Mouse (Mus musculus) layer of hippocampus, adult 11-12 months (tissue): ENCODE data around the gene 1810010H24Rik.
"Not testable (repeated sequence)": the region's sequence is repeated elsewhere in the genome, so short reads cannot be mapped to it uniquely, and the experiment has no call there.

ENCODE experiments used
- DNase-seq: peaks from one replicate; pipeline ENCODE4 v3.0.0; 2022; ENCODE audit warnings: low spot score

1810010H24Rik gene

GRCm38 (mm10) chr11:107012324-107013017 is 13.0 kb upstream of the 1810010H24Rik start:
- DNase-seq, result peak; percentile 98

GRCm38 (mm10) chr11:107014020-107014585 is 11.4 kb upstream of the 1810010H24Rik start:
- no peak for DNase-seq

GRCm38 (mm10) chr11:107014597-107015309 is 10.7 kb upstream of the 1810010H24Rik start:
- DNase-seq, result no peak

GRCm38 (mm10) chr11:107015535-107016187 is 9.8 kb upstream of the 1810010H24Rik start:
- not testable (repeated sequence) for DNase-seq

DNA sequence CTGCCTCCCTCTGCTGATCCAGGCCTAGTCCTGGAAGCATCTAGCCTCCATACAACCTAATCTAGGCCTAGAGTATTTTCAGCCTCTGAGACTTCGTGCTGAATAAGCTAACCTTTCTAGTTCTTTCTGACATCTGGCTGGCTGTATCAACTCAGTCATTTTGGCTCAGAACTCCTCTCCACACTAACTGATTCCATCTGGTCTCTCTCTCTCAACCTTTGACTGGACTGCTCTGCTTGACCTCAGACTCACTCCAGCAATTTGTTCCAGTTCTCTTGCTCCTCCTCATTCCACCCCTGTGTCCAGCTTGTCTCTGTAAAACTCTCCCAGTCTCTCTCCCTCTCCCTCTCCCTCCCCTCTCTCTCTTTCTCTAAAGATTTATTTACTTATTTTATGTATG is 8.6 kb upstream of the 1810010H24Rik start:
- DNase-seq, result no peak

GRCm38 (mm10) chr11:107017339-107017886 is 8.1 kb upstream of the 1810010H24Rik start:
- DNase-seq, result no peak

- DNase-seq, result no peak
These were observed 6.9 kb upstream of the 1810010H24Rik start for GRCm38 (mm10) chr11:107018606-107019005.

- no peak for DNase-seq
These were observed 6.2 kb upstream of the 1810010H24Rik start for GRCm38 (mm10) chr11:107019318-107019717.

DNA sequence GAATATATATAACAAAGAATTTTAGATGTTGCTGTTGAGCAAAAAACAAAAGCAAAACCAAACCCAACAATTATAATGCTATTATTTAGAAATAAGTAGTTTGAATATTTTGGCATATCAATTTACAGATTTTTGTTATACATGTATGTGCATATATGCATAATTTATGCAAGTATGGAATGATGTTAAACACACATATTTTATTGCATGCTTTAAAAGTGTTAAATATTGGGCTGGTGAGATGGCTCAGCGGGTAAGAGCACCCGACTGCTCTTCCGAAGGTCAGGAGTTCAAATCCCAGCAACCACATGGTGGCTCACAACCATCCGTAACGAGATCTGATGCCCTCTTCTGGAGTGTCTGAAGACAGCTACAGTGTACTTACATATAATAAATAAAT is 5.8 kb upstream of the 1810010H24Rik start:
- not testable (repeated sequence) for DNase-seq

DNA sequence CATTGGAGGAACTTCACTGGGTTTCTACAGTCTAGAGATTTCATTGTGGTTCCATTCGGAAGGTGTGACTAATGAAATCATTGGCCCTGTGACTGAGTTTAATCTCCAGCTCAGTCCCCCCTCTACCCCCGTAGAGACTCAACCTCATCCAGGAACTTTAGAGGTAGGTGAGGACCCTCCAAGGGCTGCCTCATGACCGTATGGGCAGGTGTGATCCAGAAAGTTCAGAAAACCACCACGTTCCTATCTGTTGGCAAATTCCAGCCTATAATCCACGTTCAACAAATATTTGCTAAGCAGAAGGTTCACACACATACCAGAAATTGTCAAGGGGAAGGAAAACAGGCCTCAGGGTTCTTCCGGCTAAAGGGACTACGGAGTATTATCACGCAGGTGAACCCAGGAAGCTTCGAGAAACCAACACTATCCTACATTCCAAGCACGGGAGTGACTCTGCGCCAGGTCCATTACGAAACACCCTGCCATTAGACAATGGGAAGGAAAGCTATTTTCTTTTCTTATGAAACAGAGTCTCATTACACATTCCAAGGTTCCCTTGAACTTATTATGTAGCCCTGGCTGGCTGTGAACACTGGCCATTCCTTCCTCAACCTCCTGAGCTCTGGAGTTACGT is 3.3 kb upstream of the 1810010H24Rik start:
- no peak for DNase-seq

DNA sequence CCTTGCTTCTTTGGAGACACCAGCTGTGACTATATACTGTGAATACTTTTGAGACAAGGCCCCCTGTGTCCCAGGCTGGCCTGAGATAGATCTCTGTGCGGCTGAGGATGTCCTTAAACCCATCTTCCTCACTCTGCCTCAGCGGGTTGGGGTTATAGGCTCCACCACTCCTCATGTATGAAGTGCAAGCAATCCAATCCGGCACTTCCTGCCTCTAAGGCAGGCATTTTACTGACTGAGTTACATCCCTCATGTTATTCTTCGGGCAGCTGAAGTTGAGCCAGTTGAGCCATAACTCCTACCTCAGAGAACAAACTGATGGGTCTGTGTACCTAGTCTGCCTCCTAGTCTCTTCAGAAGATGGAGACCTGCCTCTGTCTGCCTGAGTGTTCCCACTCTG is 1.1 kb upstream of the 1810010H24Rik start:
- DNase-seq, result no peak

DNA sequence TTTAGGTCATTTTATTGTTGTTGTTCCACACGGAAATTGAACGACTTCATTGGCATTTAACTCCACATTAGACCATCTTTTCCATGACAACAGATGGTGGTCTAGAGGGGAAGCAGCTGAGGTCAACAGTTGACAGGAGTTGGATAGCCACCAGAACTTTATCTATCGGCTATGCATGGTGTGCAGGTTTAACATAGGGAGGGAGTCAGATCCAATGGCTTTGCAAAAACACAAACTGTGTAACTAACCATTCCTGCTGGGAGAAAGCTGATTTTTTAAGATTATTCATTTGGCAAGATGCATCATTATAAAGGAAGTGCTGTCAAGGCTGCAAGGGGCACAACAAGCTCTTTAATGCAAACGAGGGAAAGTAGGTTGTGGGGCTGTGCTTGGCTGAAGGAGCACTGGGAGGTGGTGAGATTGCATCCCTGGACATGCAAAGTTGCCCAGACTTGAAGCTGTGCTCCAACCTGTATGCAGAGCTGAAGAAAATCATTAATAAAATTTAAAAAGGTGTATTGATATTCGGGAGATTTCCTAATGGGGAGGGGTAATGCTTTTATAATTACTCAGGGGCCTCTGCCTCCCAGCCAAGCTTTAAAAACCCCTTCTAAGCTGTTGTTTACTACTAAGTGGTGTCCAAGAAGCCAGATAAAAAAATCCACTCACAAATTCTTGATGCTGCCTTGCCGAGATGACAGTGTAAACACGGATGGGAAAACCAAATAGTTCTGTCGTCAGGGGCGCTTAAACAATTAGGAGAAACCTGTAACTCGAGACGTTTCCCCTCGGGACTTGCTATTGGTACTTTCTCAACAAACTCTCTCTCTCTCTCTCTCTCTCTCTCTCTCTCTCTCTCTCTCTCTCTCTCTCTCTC is 1.3 kb downstream of the 1810010H24Rik start:
- DNase-seq, result no peak

- peak; percentile 87 for DNase-seq
These were observed 2.2 kb downstream of the 1810010H24Rik start for GRCm38 (mm10) chr11:107027431-107028274.

DNA sequence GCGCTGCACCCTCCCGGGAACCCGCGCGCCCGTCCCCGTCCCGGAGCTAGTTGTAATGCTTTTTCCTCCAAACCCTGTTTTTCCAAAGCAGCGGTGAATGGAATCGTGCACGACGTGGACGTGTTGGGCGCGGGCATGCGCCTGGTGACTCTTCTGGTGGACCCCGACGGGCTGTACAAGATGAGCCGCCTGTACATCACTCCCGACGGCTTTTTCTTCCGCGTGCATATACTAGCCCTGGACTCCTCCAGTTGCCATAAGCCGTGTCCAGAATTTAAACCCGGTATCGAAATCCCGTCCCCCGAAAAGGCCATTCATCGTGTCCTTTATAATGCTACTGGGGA is 2.8 kb downstream of the 1810010H24Rik start:
- DNase-seq, result no peak

- no peak for DNase-seq
These were observed 3.3 kb downstream of the 1810010H24Rik start for GRCm38 (mm10) chr11:107028754-107029153.

DNA sequence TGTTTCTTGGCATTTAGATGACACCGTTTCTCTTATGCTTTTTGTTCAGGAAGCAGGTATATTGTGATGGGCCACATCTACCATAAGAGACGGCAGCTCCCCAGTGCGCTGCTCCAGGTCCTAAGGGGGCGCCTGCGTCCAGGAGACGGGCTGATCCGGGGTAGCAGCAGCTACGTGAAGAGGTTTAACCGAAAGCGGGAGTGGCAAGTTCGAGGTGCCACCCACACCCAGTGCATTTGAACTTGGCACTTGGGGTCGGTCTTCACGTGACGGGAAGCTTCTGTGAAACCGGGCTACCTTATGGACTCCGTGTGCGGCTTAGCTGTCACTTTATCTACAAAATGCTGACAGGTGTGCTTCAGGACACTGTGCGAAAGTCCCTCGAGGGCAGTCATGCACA is 4.1 kb downstream of the 1810010H24Rik start:
- DNase-seq, result no peak

DNA sequence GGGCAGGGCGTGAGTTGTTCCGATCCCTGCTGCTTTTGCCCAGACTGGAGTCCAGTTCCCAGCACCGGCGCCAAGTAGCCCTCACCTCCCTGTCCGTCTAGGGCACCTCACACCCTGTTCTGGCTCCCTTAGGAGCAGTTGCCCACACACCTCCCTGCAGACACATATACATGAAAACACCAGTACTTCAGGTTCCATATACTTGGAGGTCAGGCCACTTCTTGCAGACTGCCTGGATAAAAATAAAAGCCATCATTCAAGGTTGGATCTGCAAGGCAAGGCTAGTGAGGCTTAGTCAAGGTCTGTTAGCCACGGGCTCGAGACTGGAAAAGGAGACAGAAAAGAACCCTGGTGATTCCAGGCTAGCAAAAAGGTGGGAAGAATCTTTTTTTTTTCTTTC is 6.2 kb downstream of the 1810010H24Rik start:
- no peak for DNase-seq

- DNase-seq, result no peak
These were observed 8.8 kb downstream of the 1810010H24Rik start for GRCm38 (mm10) chr11:107034085-107034810.

GRCm38 (mm10) chr11:107039417-107039816 is 13.9 kb downstream of the 1810010H24Rik start:
- no peak for DNase-seq
